Mouse (Mus musculus) subcutaneous adipose tissue, adult 2 months (tissue): Measurements from ENCODE around the gene Plk3. TPM values are rescaled to one million over a fixed set of nuclear protein-coding genes. Genes with fewer than 3 reads are reported as not detected.

ENCODE experiments used
- polyA plus RNA-seq: library from polyadenylated mRNA; depleted of rRNA; stranded (reverse); fragments of >200 nt; gene quantifications from 2 replicates; pipeline ENCODE4 v1.2.3, GENCODE M21; 2012; ENCODE audit warnings: low replicate concordance; rRNA removed

Plk3 gene
- 10.4 and 11.0 TPM in 2 replicates for polyA plus RNA-seq

DNA sequence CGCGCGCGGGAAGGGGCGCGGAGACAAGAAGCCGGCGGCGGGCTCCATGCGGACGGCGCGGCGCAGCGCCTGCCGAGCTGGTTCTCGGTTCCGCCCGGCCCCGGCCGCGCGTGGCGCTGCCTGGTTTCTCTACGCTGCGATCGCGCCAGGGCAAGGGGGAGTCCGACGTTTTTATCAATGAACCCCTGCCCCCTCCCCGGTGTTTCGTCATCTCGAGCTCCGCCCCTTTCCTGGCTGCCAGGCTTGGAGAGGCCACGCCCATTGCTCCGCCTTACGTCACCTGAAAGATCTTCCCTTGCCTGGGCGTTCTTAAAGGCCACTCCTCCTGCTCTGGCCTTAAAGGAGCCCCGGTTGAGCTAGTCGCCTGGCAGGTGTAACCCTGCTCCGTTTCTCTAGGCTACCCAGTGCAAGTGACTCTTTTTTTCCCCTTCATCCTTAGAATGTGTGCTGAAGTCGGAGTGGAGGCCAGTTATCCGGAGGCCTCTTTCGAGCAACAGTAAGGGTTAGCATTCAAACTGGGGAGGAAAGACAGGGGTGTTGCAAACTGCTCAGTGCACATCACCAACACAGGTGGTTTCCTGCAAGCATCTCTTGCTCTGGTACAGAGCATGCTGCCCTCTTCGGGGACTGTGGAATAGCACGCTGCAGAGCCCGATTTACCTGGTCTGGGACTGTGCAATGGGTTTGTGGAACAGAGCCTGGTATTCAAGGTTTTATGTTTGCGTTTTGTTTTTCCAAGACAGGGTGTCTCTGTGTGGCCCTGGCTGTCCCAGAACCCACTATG lies at the start of gene Plk3:
Gene Plk3, minus strand, starts transcription at position 147 of the 784 bp plus-strand sequence.

DNA sequence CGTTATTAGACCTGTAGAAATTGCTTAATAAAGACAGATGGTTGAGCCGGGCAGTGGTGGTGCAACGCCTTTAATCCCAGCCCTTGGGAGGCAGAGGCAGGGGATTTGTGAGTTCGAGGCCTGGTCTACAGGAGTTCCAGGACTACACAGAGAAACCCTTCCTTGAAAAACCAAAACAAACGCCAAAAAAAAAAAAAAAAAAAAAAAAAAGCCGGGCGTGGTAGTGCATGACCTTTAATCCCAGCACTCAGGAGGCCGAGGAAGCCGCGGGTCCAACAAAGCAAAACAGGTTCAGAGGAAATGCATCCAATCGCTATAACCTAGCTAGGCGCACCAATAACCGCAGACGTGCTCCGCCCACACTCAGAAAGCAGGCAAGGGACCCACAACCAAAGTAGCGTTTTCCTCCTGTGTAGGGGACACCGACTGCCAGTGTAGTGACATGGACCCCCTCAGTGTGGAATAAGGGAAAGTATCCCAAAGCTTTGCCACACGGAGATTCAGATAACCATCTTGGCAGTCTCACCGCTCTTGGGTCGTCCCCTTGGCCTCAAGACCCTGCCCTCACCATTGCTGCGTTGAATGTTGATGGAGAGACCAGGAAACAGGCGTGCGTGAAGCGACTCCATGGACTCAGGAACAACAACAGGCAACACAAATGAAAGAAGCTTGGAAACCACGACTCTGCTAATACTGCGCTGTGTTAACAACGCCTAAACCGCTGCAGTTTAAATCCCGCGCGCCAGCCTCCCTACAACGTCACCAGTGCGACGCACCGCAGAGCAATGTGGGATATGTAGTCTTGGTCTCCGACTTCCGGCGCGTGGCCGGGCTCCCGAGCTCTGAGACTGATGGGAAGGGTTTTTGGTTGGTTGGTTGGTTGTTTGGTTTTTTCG lies 48.3 kb upstream of the Plk3 start, which contains the start of gene Kif2c:
Gene Kif2c, minus strand, starts transcription at position 777 of the 896 bp plus-strand sequence.

DNA sequence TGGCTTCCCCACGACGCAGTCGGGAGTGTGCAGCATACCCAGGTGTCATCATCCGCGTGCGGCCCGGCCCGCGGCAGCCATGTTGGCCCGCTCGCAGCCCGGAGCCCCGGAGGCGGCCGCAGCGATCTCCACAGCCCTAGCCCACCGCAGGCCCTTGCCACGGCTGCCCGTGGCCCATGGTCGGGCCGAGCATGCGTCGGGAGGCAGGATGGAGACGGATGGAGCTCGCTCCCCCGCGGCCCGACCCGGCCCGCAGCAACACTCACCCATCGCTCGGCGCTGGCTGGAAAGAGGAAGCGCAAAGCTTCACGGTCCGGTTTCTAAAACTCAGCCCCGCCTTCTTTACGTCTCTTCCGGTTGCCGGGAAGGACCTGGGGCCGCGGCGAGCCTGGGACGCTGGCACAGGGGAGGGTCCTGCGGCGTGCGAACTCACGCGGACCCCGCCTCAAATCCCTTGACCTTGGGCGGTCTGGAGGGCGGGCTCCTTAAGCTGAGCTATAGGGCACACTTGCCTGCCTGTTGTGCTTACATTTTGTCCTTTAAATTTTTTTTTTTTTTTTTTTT lies 22.1 kb upstream of the Plk3 start, which contains the start of gene Rps8:
Gene Rps8, minus strand, starts transcription at position 452 of the 564 bp plus-strand sequence.

DNA sequence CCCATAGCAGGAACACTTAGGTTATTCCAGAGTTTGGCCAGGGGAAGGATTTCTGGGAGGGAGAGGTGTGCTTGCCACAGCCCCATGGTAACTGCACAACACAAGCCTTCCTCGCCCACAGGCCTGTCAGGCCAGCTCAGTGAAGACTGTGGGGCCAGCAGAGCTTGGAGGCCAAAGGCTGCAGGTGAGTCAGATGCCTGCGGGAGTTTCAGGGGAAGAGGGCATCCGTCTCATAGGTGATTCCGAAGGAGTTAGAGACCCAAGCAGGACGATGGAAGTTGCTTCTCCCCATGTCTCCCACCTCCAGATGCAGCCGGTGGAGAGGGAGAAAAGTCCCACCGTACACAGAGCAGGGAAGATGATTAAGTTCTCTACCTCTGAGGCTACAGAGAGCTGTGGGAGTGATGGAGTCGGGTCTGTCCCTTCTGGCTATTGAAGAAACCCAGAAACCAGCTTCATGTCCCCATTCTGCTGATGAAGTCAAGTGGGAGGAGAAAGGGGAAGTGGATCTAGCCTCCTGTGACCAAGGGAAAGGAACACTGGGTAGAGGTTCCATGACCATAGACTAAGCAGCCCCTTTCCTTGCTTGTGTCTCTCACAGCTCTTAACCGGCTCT lies 7.0 kb downstream of the Plk3 start, which contains the start of gene Tctex1d4:
Gene Tctex1d4, plus strand, starts transcription at position 120 of the 616 bp plus-strand sequence.

DNA sequence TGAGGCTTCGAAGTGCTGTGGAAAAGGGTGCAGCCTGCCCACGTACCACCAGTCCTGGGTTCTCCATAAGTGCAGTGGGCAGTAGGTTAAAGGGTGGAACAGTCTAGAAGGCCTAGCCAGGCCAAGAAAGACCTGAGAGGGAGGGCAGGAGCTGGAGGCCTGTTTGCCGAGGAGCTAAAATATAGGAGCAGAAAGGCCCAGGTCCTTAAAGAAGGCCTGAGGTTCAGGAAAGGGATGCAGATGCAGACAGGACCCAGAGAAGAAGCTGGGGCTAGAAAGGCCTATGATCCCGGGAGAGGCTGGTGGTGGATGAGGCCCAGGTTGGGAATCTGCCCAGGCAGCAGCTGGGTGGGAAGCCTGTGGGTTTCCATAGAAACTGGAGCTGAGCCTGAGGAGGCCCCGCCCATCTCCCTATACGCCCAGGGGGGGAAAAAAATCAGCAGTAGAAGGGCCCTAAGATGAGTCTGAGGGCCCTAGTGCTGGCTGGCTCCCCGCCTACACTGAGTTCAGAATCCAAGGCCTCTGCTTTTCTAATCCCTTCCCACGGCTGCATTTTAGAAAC lies 8.3 kb downstream of the Plk3 start, which contains the start of gene Btbd19:
Gene Btbd19, minus strand, starts transcription at position 378 of the 562 bp plus-strand sequence.

DNA sequence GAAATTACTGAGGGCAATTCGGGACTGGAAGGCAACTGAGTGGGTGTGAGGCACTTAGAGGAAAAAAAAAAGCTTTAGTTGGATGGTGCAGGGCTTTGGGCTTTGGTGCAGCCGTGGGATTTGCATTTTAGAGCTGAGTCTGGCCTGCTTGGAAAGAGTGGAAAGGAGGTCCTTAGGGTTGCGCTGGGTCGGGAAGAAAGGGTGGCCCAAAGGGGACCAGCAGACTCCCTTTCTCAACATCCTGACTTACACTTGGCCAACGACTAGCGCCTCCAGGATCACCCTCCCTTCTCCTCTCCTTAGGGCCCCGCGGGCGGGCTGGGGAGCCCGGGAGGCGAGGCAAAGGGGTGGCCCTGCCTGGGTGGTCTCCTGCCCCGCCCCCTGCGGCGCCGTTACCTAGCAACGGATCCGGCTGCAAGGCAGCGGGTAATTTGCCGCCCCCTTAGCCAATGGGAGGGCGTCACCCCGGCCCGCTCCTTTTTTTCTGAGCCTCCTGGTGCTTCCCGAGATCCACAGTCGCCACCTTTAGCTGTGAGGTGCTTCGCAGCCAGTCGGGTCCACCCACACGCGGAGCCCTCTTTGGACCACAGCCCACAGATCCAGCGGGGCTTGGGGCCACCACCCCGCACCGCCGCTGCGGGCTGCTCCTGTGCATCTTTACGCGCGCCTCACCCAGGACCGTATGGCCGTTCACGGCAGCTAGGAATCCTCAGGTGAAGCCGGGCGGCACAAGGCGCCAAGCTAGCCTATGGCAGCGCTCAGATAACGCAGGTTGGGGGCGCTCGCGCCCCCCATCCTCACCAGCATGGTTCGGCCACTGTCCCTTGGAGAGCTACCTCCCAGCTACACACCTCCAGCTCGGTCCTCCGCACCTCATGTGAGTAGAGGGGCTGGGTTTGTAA lies 38.0 kb downstream of the Plk3 start, which contains the start of gene Ptch2:
Gene Ptch2, plus strand, starts transcription at position 525 of the 902 bp plus-strand sequence.

Other genes with a start within 250 kb of the Plk3 start
- gene Urod, start 139.6 kb downstream of the Plk3 start, polyA plus RNA-seq: 91.4 and 104 TPM in 2 replicates
- 45.0 and 57.2 TPM in 2 replicates for gene Hectd3, start 138.6 kb downstream of the Plk3 start, polyA plus RNA-seq
- 14.9 and 23.4 TPM in 2 replicates for gene Eif2b3, start 114.6 kb downstream of the Plk3 start, polyA plus RNA-seq
- 35.8 and 41.0 TPM in 2 replicates for gene Ptch2, start 37.9 kb downstream of the Plk3 start, polyA plus RNA-seq
- gene Btbd19, start 8.2 kb downstream of the Plk3 start, polyA plus RNA-seq: 19.8 and 24.4 TPM in 2 replicates
- 1.4 and 1.6 TPM in 2 replicates for gene Tctex1d4, start 7.2 kb downstream of the Plk3 start, polyA plus RNA-seq
- 293 and 872 TPM in 2 replicates for gene Rps8, start 22.3 kb upstream of the Plk3 start, polyA plus RNA-seq
- 0.49 and 3.5 TPM in 2 replicates for gene Kif2c, start 48.7 kb upstream of the Plk3 start, polyA plus RNA-seq
- 40.8 and 59.3 TPM in 2 replicates for gene Tmem53, start 118.0 kb upstream of the Plk3 start, polyA plus RNA-seq
- gene Armh1, start 118.2 kb upstream of the Plk3 start, polyA plus RNA-seq: 0.24 and 0.63 TPM in 2 replicates